ENCODE assay signal across 28 mouse cellular contexts in the genomic region with DNA sequence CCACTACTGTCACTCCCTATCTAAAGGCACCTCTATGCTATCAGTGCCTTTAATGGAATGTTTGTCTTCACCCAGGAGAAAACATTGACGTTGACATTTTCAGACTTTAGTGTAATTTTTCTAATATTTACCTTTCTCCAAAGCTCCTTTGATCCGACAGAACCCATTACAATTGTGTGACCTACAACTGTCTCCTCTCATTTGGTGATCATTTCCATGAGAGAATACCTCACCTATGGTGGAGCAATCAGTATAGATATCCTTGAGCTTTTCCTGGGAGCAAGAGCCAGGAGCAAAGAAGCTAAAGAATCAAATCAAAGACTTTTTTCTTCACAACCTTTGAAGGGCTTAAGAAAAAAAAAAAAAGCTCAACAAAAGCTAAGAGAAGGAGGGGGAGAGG.
"Had no signal": no experiment of that assay in that cellular context is flagged by ENCODE, and none has a peak within 500 bp of the region (broad histone marks: within the 10 kb centered on the region; RNA-seq: fewer than 3 reads in every experiment).

No protein-coding gene starts in this region.

- H3K9me3 ChIP-seq: embryonic facial prominence, embryonic 10.5 days; embryonic facial prominence, embryonic 12.5 days; embryonic facial prominence, embryonic 13.5 days; embryonic facial prominence, embryonic 15.5 days; forebrain, embryonic 10.5 days; forebrain, embryonic 12.5 days; forebrain, embryonic 13.5 days; forebrain, embryonic 15.5 days had no signal

- H3K4me2 ChIP-seq: embryonic facial prominence, embryonic 12.5 days; embryonic facial prominence, embryonic 13.5 days; embryonic facial prominence, embryonic 15.5 days; forebrain, embryonic 12.5 days; forebrain, embryonic 13.5 days; forebrain, embryonic 15.5 days had no signal

- ATAC-seq: forebrain, embryonic 13.5 days; forebrain, embryonic 14.5 days; forebrain, embryonic 15.5 days; forebrain, embryonic 16.5 days; forebrain, postnatal 0 days had no signal

- DNase-seq: cerebellum, adult 2 months; cerebellum, adult 8-10 months; cerebellum, adult 9-10 months; cerebellum, adult 9-11 months; cerebellum, postnatal 10 days; cerebellum, postnatal 25 days; cerebellum, postnatal 36 days; embryo, embryonic 11 days; forebrain, postnatal 0 days; gastrocnemius, adult 2 months; gastrocnemius, postnatal 10 days; gastrocnemius, postnatal 14 days; gastrocnemius, postnatal 25 days; gastrocnemius, postnatal 36 days; heart, adult 11 months; heart, adult 18-20 months; heart, adult 2 months had no signal

- H3K9ac ChIP-seq: embryonic facial prominence, embryonic 12.5 days; embryonic facial prominence, embryonic 13.5 days; embryonic facial prominence, embryonic 15.5 days; forebrain, embryonic 12.5 days; forebrain, embryonic 13.5 days; forebrain, embryonic 15.5 days; forebrain, postnatal 0 days had no signal

- H3K27me3 ChIP-seq: embryonic facial prominence, embryonic 12.5 days; embryonic facial prominence, embryonic 13.5 days; embryonic facial prominence, embryonic 15.5 days; forebrain, embryonic 12.5 days; forebrain, embryonic 13.5 days; forebrain, embryonic 15.5 days had no signal

- H3K4me1 ChIP-seq: embryonic facial prominence, embryonic 12.5 days; embryonic facial prominence, embryonic 15.5 days; forebrain, embryonic 12.5 days; forebrain, embryonic 13.5 days; forebrain, embryonic 15.5 days had no signal

- H3K4me3 ChIP-seq: embryonic facial prominence, embryonic 10.5 days; embryonic facial prominence, embryonic 12.5 days; embryonic facial prominence, embryonic 13.5 days; embryonic facial prominence, embryonic 15.5 days; erythroblast, embryonic 14.5 days; forebrain, embryonic 10.5 days; forebrain, embryonic 12.5 days; forebrain, embryonic 13.5 days; forebrain, embryonic 15.5 days; gastrocnemius, adult 2 months; heart, adult 2 months had no signal

- H3K36me3 ChIP-seq: embryonic facial prominence, embryonic 10.5 days; embryonic facial prominence, embryonic 12.5 days; embryonic facial prominence, embryonic 13.5 days; embryonic facial prominence, embryonic 15.5 days; forebrain, embryonic 10.5 days; forebrain, embryonic 12.5 days; forebrain, embryonic 15.5 days had no signal

- H3K27ac ChIP-seq: embryonic facial prominence, embryonic 10.5 days; embryonic facial prominence, embryonic 12.5 days; embryonic facial prominence, embryonic 13.5 days; embryonic facial prominence, embryonic 15.5 days; forebrain, embryonic 10.5 days; forebrain, embryonic 12.5 days; forebrain, embryonic 13.5 days; forebrain, embryonic 15.5 days; gastrocnemius, adult 2 months; heart, adult 2 months had no signal
